In the genomic region with DNA sequence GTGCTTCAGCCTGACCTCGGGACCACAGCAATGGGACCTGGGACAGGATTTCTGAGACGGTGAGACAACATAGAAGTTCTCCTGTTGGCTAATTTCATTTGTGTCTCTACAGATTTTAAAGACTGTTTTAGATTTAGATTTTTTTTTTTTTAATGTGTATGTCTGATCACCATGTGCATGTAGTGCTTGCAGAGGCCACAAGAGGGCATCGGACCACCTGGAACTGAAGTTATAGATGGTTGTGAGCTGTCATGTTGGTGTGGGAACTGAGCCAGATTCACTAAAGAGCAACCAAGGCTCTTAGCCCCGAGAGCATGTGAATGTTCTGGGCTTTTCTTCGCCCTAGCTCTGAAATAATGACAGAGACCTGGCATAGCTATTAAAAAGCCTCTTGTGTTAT, we compare ENCODE assay signal across 9 mouse cellular contexts. TPM values are rescaled to one million over a fixed set of nuclear protein-coding genes. Genes with fewer than 3 reads are reported as not detected.
DNase-seq lines count a peak whose midpoint lies in the region; ATAC-seq and TF ChIP-seq lines count a peak whose summit lies in the region.
"Had no signal": no experiment of that assay in that cellular context is flagged by ENCODE, and none has a peak within 500 bp of the region (broad histone marks: within the 10 kb centered on the region; RNA-seq: fewer than 3 reads in every experiment).

No protein-coding gene starts in this region.

- peak; percentile 36 for DNase-seq in heart, postnatal 0 days (ENCODE audit: low spot score)
- no peak for DNase-seq in heart, adult 9 months (ENCODE audit: low spot score in 2 of 2)
- DNase-seq in testis, postnatal 14 days (ENCODE audit: low spot score): no peak
- peak; percentile 57 for DNase-seq in brain, embryonic 14.5 days (ENCODE audit: low read depth)
- peak; percentile 48 for DNase-seq in liver, embryonic 13.5 days
- peak; percentile 49 to 62 for DNase-seq in spleen, postnatal 36 days (ENCODE audit: low spot score in 2 of 2)
- no peak for DNase-seq in heart, embryonic 10.5 days (ENCODE audit: low spot score)

- no peak overlapping the region for H3K4me2 ChIP-seq in heart, postnatal 0 days (ENCODE audit: low read depth, low read length)
- H3K4me2 ChIP-seq in liver, embryonic 13.5 days: no peak overlapping the region
- H3K4me2 ChIP-seq: embryonic facial prominence, embryonic 13.5 days had no signal

- H3K4me1 ChIP-seq in heart, postnatal 0 days (ENCODE audit: control insufficient read depth, insufficient read depth): no peaks in the 10 kb centered on the region
- peaks cover 6% of the 10 kb centered on the region; the same call in 1 of the 2 replicates for H3K4me1 ChIP-seq in testis, adult 2 months (ENCODE audit: control insufficient read depth, insufficient read depth, low read length)
- H3K4me1 ChIP-seq in liver, embryonic 13.5 days (replicated peaks): peaks cover 11% of the 10 kb centered on the region
- peaks cover 9% of the 10 kb centered on the region; the same call in 1 of the 2 replicates for H3K4me1 ChIP-seq in heart, embryonic 10.5 days
- H3K4me1 ChIP-seq: embryonic facial prominence, embryonic 13.5 days had no signal

- H3K9me3 ChIP-seq in heart, postnatal 0 days (replicated peaks; ENCODE audit: control insufficient read depth, low read length): no peaks in the 10 kb centered on the region
- no peaks in the 10 kb centered on the region for H3K9me3 ChIP-seq in liver, embryonic 13.5 days (replicated peaks)
- H3K9me3 ChIP-seq in heart, embryonic 10.5 days: no peaks in the 10 kb centered on the region
- H3K9me3 ChIP-seq: embryonic facial prominence, embryonic 13.5 days had no signal

- no peak for TF ChIP-seq POLR2A in testis, adult 2 months (IDR thresholded peaks at IDR 0.05; ENCODE audit: control insufficient read depth, low read depth, low read length)
- TF ChIP-seq POLR2A in brain, embryonic 14.5 days (IDR thresholded peaks at IDR 0.05; ENCODE audit: borderline replicate concordance, extremely low read depth, insufficient read depth, insufficient read length, poor library complexity, severe bottlenecking): no peak

- H3K4me3 ChIP-seq in heart, postnatal 0 days (ENCODE audit: low read depth, low read length): no peak overlapping the region
- no peak overlapping the region for H3K4me3 ChIP-seq in testis, adult 2 months (ENCODE audit: control insufficient read depth, low read depth, low read length)
- H3K4me3 ChIP-seq in liver, embryonic 13.5 days (replicated peaks): no peak overlapping the region
- no peak overlapping the region for H3K4me3 ChIP-seq in heart, embryonic 10.5 days
- H3K4me3 ChIP-seq: embryonic facial prominence, embryonic 13.5 days had no signal

- H3K36me3 ChIP-seq in heart, postnatal 0 days (replicated peaks; ENCODE audit: control insufficient read depth, insufficient read depth, low read length): no peaks in the 10 kb centered on the region
- no peaks in the 10 kb centered on the region for H3K36me3 ChIP-seq in testis, adult 2 months (ENCODE audit: control insufficient read depth, insufficient read depth, low read length)
- no peaks in the 10 kb centered on the region for H3K36me3 ChIP-seq in liver, embryonic 13.5 days
- no peaks in the 10 kb centered on the region for H3K36me3 ChIP-seq in heart, embryonic 10.5 days
- H3K36me3 ChIP-seq: embryonic facial prominence, embryonic 13.5 days had no signal

- TF ChIP-seq CTCF in heart, postnatal 0 days (IDR thresholded peaks at IDR 0.05; ENCODE audit: low read depth): peak; percentile 57
- peak; percentile 30; the same call in 1 of the 2 replicates for TF ChIP-seq CTCF in testis, adult 2 months (IDR thresholded peaks at IDR 0.05; ENCODE audit: control insufficient read depth, insufficient read depth, insufficient replicate concordance, low read depth, low read length)
- peak; percentile 59; the same call in 1 of the 2 replicates for TF ChIP-seq CTCF in brain, embryonic 14.5 days (IDR thresholded peaks at IDR 0.05; ENCODE audit: borderline replicate concordance, extremely low read depth, insufficient read depth, insufficient read length)

- WGBS in heart, postnatal 0 days: 58% methylated on average over 5 of the region's 5 CpGs
- 32% methylated on average over 5 of the region's 5 CpGs for whole genome bisulfite sequencing in liver, embryonic 13.5 days (ENCODE audit: insufficient replicate concordance)
- WGBS in heart, embryonic 10.5 days: 44% methylated on average over 5 of the region's 5 CpGs

- ATAC-seq in heart, postnatal 0 days (ENCODE audit: insufficient read depth, low read depth): no peak
- ATAC-seq in liver, embryonic 13.5 days (ENCODE audit: low read depth): no peak

- TF ChIP-seq EP300 in heart, postnatal 0 days (IDR thresholded peaks at IDR 0.05; ENCODE audit: low read depth): no peak

- H3K27me3 ChIP-seq in heart, postnatal 0 days (ENCODE audit: control insufficient read depth, insufficient read depth, low read length): no peaks in the 10 kb centered on the region
- no peaks in the 10 kb centered on the region for H3K27me3 ChIP-seq in testis, adult 2 months (ENCODE audit: control insufficient read depth, insufficient read depth, low read length)
- peaks cover 12% of the 10 kb centered on the region for H3K27me3 ChIP-seq in liver, embryonic 13.5 days
- H3K27me3 ChIP-seq in heart, embryonic 10.5 days (ENCODE audit: insufficient read depth, poor library complexity, severe bottlenecking): peaks cover 9% of the 10 kb centered on the region; the same call in 1 of the 2 replicates
- H3K27me3 ChIP-seq: embryonic facial prominence, embryonic 13.5 days had no signal

- no peak overlapping the region for H3K9ac ChIP-seq in heart, postnatal 0 days (replicated peaks; ENCODE audit: low read depth, low read length)
- no peak overlapping the region for H3K9ac ChIP-seq in liver, embryonic 13.5 days
- H3K9ac ChIP-seq: embryonic facial prominence, embryonic 13.5 days had no signal

- H3K27ac ChIP-seq in heart, postnatal 0 days (ENCODE audit: low read depth): no peak overlapping the region
- H3K27ac ChIP-seq in testis, adult 2 months (ENCODE audit: control insufficient read depth, insufficient read depth, low read depth, low read length): no peak overlapping the region
- H3K27ac ChIP-seq in liver, embryonic 13.5 days: no peak overlapping the region
- H3K27ac ChIP-seq in heart, embryonic 10.5 days: no peak overlapping the region
- H3K27ac ChIP-seq: embryonic facial prominence, embryonic 13.5 days had no signal

RNA-seq across cellular contexts. Expression of gene Cebpb, which starts 8.1 kb away (rescaled TPM):
- 43.5 and 50.8 TPM in 2 replicates for total RNA-seq in heart, postnatal 0 days (2014; rRNA removed; ENCODE audit: low replicate concordance)
- 4.9 and 5.8 TPM in 2 replicates for polyA plus RNA-seq in heart, postnatal 0 days (2015; fragmentation: Nextera tagmentation; extraction: Ambion mirVana)
- polyA plus RNA-seq in testis, adult 2 months (2012; rRNA removed): 2.9 and 4.0 TPM in 2 replicates
- polyA plus RNA-seq in brain, embryonic 14.5 days (2012; rRNA removed): 5.8 and 6.5 TPM in 2 replicates
- 6.3 and 7.4 TPM in 2 replicates for polyA plus RNA-seq in liver, embryonic 13.5 days (2015; fragmentation: Nextera tagmentation; extraction: Ambion mirVana)
- polyA plus RNA-seq in heart, embryonic 10.5 days (2016; fragmentation: Nextera tagmentation; extraction: Ambion mirVana): 4.2 TPM in 2 replicates

RNA-seq across cellular contexts. Expression of gene Tmem189, which starts 9.0 kb away (rescaled TPM):
- 76.8 and 84.3 TPM in 2 replicates for total RNA-seq in heart, postnatal 0 days (2014; rRNA removed; ENCODE audit: low replicate concordance)
- polyA plus RNA-seq in heart, postnatal 0 days (2015; fragmentation: Nextera tagmentation; extraction: Ambion mirVana): 37.6 and 39.3 TPM in 2 replicates
- polyA plus RNA-seq in testis, adult 2 months (2012; rRNA removed): 97.4 and 99.8 TPM in 2 replicates
- polyA plus RNA-seq in brain, embryonic 14.5 days (2012; rRNA removed): 51.2 and 57.2 TPM in 2 replicates
- 16.1 and 17.1 TPM in 2 replicates for polyA plus RNA-seq in liver, embryonic 13.5 days (2015; fragmentation: Nextera tagmentation; extraction: Ambion mirVana)
- polyA plus RNA-seq in heart, embryonic 10.5 days (2016; fragmentation: Nextera tagmentation; extraction: Ambion mirVana): 47.7 and 53.8 TPM in 2 replicates

RNA-seq across cellular contexts. Expression of gene Gm20431, which starts 19.4 kb away (rescaled TPM):
- 5.8 and 25.5 TPM in 2 replicates for total RNA-seq in heart, postnatal 0 days (2014; rRNA removed; ENCODE audit: low replicate concordance)
- 2.7 and 5.1 TPM in 2 replicates for polyA plus RNA-seq in heart, postnatal 0 days (2015; fragmentation: Nextera tagmentation; extraction: Ambion mirVana)
- 41.0 and 48.4 TPM in 2 replicates for polyA plus RNA-seq in testis, adult 2 months (2012; rRNA removed)
- 3.5 and 9.4 TPM in 2 replicates for polyA plus RNA-seq in brain, embryonic 14.5 days (2012; rRNA removed)
- 2.9 TPM in 1 of 2 replicates, not detected in the other for polyA plus RNA-seq in liver, embryonic 13.5 days (2015; fragmentation: Nextera tagmentation; extraction: Ambion mirVana)
- 0.36 and 3.9 TPM in 2 replicates for polyA plus RNA-seq in heart, embryonic 10.5 days (2016; fragmentation: Nextera tagmentation; extraction: Ambion mirVana)

RNA-seq across cellular contexts. Expression of gene Ube2v1, which starts 48.8 kb away (rescaled TPM):
- 74.5 and 94.6 TPM in 2 replicates for total RNA-seq in heart, postnatal 0 days (2014; rRNA removed; ENCODE audit: low replicate concordance)
- polyA plus RNA-seq in heart, postnatal 0 days (2015; fragmentation: Nextera tagmentation; extraction: Ambion mirVana): 150 and 152 TPM in 2 replicates
- 17.9 and 21.6 TPM in 2 replicates for polyA plus RNA-seq in testis, adult 2 months (2012; rRNA removed)
- 144 and 183 TPM in 2 replicates for polyA plus RNA-seq in brain, embryonic 14.5 days (2012; rRNA removed)
- 205 and 229 TPM in 2 replicates for polyA plus RNA-seq in liver, embryonic 13.5 days (2015; fragmentation: Nextera tagmentation; extraction: Ambion mirVana)
- polyA plus RNA-seq in heart, embryonic 10.5 days (2016; fragmentation: Nextera tagmentation; extraction: Ambion mirVana): 312 and 332 TPM in 2 replicates

Comparison
In these comparisons a context has a peak if more than half of its experiments do, and no peak if none do; other contexts are left out.
1. DNase-seq: peak in heart, postnatal 0 days (single experiment), brain, embryonic 14.5 days (single experiment), liver, embryonic 13.5 days (single experiment) and spleen, postnatal 36 days (2 of 2); none in heart, adult 9 months (0 of 2), testis, postnatal 14 days (single experiment) and heart, embryonic 10.5 days (single experiment).
2. Peak in every context shown above with its lines, with median percentiles within 50 percentile points of each other: CTCF ChIP-seq.